ENCODE assay signal across 10 mouse cellular contexts in genomic region chr8:70625104-70625503, GRCm38 (mm10). TPM values are rescaled to one million over a fixed set of nuclear protein-coding genes. Genes with fewer than 3 reads are reported as not detected.
A peak's percentile ranks its signal among the peaks of the same experiment; 100 is the strongest.
DNase-seq lines count a peak whose midpoint lies in the region; ATAC-seq lines count a peak whose summit lies in the region.
"Had no signal": no experiment of that assay in that cellular context is flagged by ENCODE, and none has a peak within 500 bp of the region (broad histone marks: within the 10 kb centered on the region; RNA-seq: fewer than 3 reads in every experiment).

No protein-coding gene starts in this region.

- ATAC-seq in midbrain, embryonic 13.5 days, result no peak

- no peak overlapping the region for H3K27ac ChIP-seq in midbrain, embryonic 10.5 days (replicated peaks)
- no peak overlapping the region for H3K27ac ChIP-seq in midbrain, embryonic 13.5 days
- H3K27ac ChIP-seq in limb, embryonic 10.5 days, result peak overlapping the region; percentile 61; the same call in 1 of the 2 replicates
- H3K27ac ChIP-seq: stomach, embryonic 15.5 days had no signal

- no peaks in the 10 kb centered on the region for H3K9me3 ChIP-seq in midbrain, embryonic 10.5 days (replicated peaks)
- no peaks in the 10 kb centered on the region for H3K9me3 ChIP-seq in midbrain, embryonic 13.5 days
- H3K9me3 ChIP-seq in limb, embryonic 10.5 days (replicated peaks), result no peaks in the 10 kb centered on the region
- H3K9me3 ChIP-seq: stomach, embryonic 15.5 days had no signal

- H3K4me3 ChIP-seq in midbrain, embryonic 10.5 days, result no peak overlapping the region
- no peak overlapping the region for H3K4me3 ChIP-seq in midbrain, embryonic 13.5 days (replicated peaks)
- H3K4me3 ChIP-seq in limb, embryonic 10.5 days, result no peak overlapping the region; the same call in 1 of the 2 replicates
- H3K4me3 ChIP-seq: stomach, embryonic 15.5 days had no signal

- H3K4me2 ChIP-seq in midbrain, embryonic 13.5 days (replicated peaks), result no peak overlapping the region
- H3K4me2 ChIP-seq: stomach, embryonic 15.5 days had no signal

- H3K4me1 ChIP-seq in midbrain, embryonic 10.5 days, result peaks cover 19% of the 10 kb centered on the region
- peaks cover 11% of the 10 kb centered on the region for H3K4me1 ChIP-seq in midbrain, embryonic 13.5 days (replicated peaks)
- H3K4me1 ChIP-seq in limb, embryonic 10.5 days, result peaks cover 24% of the 10 kb centered on the region

- H3K9ac ChIP-seq in midbrain, embryonic 13.5 days (replicated peaks), result no peak overlapping the region
- H3K9ac ChIP-seq: stomach, embryonic 15.5 days had no signal

- DNase-seq in cerebellum, adult 18-20 months, result peak; percentile 37 to 48
- DNase-seq in cerebellum, adult 11 months, result no peak
- peak; percentile 66 for DNase-seq in midbrain, embryonic 10.5 days (ENCODE audit: low spot score)
- DNase-seq in embryo, embryonic 11 days, result peak; percentile 72
- DNase-seq in limb, embryonic 10.5 days (ENCODE audit: low spot score), result peak; percentile 80
- DNase-seq in retina, postnatal 1 day, result peak; percentile 78
- DNase-seq in left cerebral cortex, adult 18-20 months (ENCODE audit: low spot score in 2 of 2), result no peak

- WGBS in midbrain, embryonic 10.5 days, result 21% methylated on average over 5 of the region's 5 CpGs
- 32% methylated on average over 5 of the region's 5 CpGs for WGBS in midbrain, embryonic 13.5 days
- 22% methylated on average over 5 of the region's 5 CpGs for WGBS in limb, embryonic 10.5 days

- peaks cover 41% of the 10 kb centered on the region for H3K27me3 ChIP-seq in midbrain, embryonic 10.5 days (ENCODE audit: low read depth, poor library complexity, severe bottlenecking)
- peaks cover 21% of the 10 kb centered on the region; the same call in 1 of the 2 replicates for H3K27me3 ChIP-seq in midbrain, embryonic 13.5 days
- peaks cover 32% of the 10 kb centered on the region for H3K27me3 ChIP-seq in limb, embryonic 10.5 days (ENCODE audit: low read depth, poor library complexity, severe bottlenecking)
- H3K27me3 ChIP-seq: stomach, embryonic 15.5 days had no signal

- H3K36me3 ChIP-seq in midbrain, embryonic 10.5 days, result no peaks in the 10 kb centered on the region
- H3K36me3 ChIP-seq in midbrain, embryonic 13.5 days, result no peaks in the 10 kb centered on the region
- H3K36me3 ChIP-seq in limb, embryonic 10.5 days, result no peaks in the 10 kb centered on the region
- H3K36me3 ChIP-seq: G1E; stomach, embryonic 15.5 days had no signal

RNA-seq across cellular contexts. Expression of gene Gdf15, which starts 7.2 kb away (rescaled TPM):
- polyA plus RNA-seq in midbrain, embryonic 10.5 days (2016; fragmentation: Nextera tagmentation; extraction: Ambion mirVana), result not detected in 2 replicates
- 0.30 TPM in 1 of 2 replicates, not detected in the other for polyA plus RNA-seq in midbrain, embryonic 13.5 days (2015; fragmentation: Nextera tagmentation; extraction: Ambion mirVana)
- polyA plus RNA-seq in limb, embryonic 10.5 days (2016; fragmentation: Nextera tagmentation; extraction: Ambion mirVana), result not detected in 2 replicates
- not detected for total RNA-seq in left cerebral cortex, adult 18-20 months (2021)
- total RNA-seq: G1E had no signal

RNA-seq across cellular contexts. Expression of gene Lrrc25, which starts 9.1 kb away (rescaled TPM):
- polyA plus RNA-seq in midbrain, embryonic 10.5 days (2016; fragmentation: Nextera tagmentation; extraction: Ambion mirVana), result 1.1 and 1.2 TPM in 2 replicates
- 1.1 and 1.2 TPM in 2 replicates for polyA plus RNA-seq in midbrain, embryonic 13.5 days (2015; fragmentation: Nextera tagmentation; extraction: Ambion mirVana)
- 0.38 and 0.64 TPM in 2 replicates for polyA plus RNA-seq in limb, embryonic 10.5 days (2016; fragmentation: Nextera tagmentation; extraction: Ambion mirVana)
- total RNA-seq in left cerebral cortex, adult 18-20 months (2021), result 1 to 10 TPM in 1 of 2 experiments, under 1 TPM in 1; 0.70 to 1.0 TPM

RNA-seq across cellular contexts. Expression of gene Ssbp4, which starts 16.4 kb away (rescaled TPM):
- 73.3 and 78.8 TPM in 2 replicates for polyA plus RNA-seq in midbrain, embryonic 10.5 days (2016; fragmentation: Nextera tagmentation; extraction: Ambion mirVana)
- 123 and 129 TPM in 2 replicates for polyA plus RNA-seq in midbrain, embryonic 13.5 days (2015; fragmentation: Nextera tagmentation; extraction: Ambion mirVana)
- 164 and 182 TPM in 2 replicates for polyA plus RNA-seq in limb, embryonic 10.5 days (2016; fragmentation: Nextera tagmentation; extraction: Ambion mirVana)
- total RNA-seq in left cerebral cortex, adult 18-20 months (2021), result 100 to 1,000 TPM; 250 to 264 TPM

RNA-seq across cellular contexts. Expression of gene Isyna1, which starts 30.9 kb away (rescaled TPM):
- 126 and 137 TPM in 2 replicates for polyA plus RNA-seq in midbrain, embryonic 10.5 days (2016; fragmentation: Nextera tagmentation; extraction: Ambion mirVana)
- polyA plus RNA-seq in midbrain, embryonic 13.5 days (2015; fragmentation: Nextera tagmentation; extraction: Ambion mirVana), result 119 and 133 TPM in 2 replicates
- 214 and 225 TPM in 2 replicates for polyA plus RNA-seq in limb, embryonic 10.5 days (2016; fragmentation: Nextera tagmentation; extraction: Ambion mirVana)
- 10 to 100 TPM; 50.4 to 60.8 TPM for total RNA-seq in left cerebral cortex, adult 18-20 months (2021)

RNA-seq across cellular contexts. Expression of gene Pgpep1, which starts 35.1 kb away (rescaled TPM):
- polyA plus RNA-seq in midbrain, embryonic 10.5 days (2016; fragmentation: Nextera tagmentation; extraction: Ambion mirVana), result 51.8 and 89.7 TPM in 2 replicates
- polyA plus RNA-seq in midbrain, embryonic 13.5 days (2015; fragmentation: Nextera tagmentation; extraction: Ambion mirVana), result 87.5 and 99.4 TPM in 2 replicates
- 44.7 and 45.0 TPM in 2 replicates for polyA plus RNA-seq in limb, embryonic 10.5 days (2016; fragmentation: Nextera tagmentation; extraction: Ambion mirVana)
- 10 to 100 TPM; 11.6 to 17.9 TPM for total RNA-seq in left cerebral cortex, adult 18-20 months (2021)

Comparison
In these comparisons a context has a peak if more than half of its experiments do, and no peak if none do; other contexts are left out.
1. DNase-seq: peak in cerebellum, adult 18-20 months (2 of 2), midbrain, embryonic 10.5 days (single experiment), embryo, embryonic 11 days (single experiment), limb, embryonic 10.5 days (single experiment) and retina, postnatal 1 day (single experiment); none in cerebellum, adult 11 months (single experiment) and left cerebral cortex, adult 18-20 months (0 of 2).